Mouse (Mus musculus) neural tube, embryonic 13.5 days (tissue): ENCODE results near the gene Gm7168. TPM values are rescaled to one million over a fixed set of nuclear protein-coding genes. Genes with fewer than 3 reads are reported as not detected.
"Not testable (repeated sequence)": the region's sequence is repeated elsewhere in the genome, so short reads cannot be mapped to it uniquely, and the experiment has no call there.

Source experiments
- ATAC-seq: fragments of 200-750 bp; cut with Nextera tagmentation; 2 replicates; pipeline ENCODE4 v1.8.0; 2017; ENCODE audit warnings: low read depth, mild to moderate bottlenecking, moderate TSS enrichment, moderate library complexity
- H3K27ac ChIP-seq: fragments of 300-500 bp; sonication (generic); replicated peaks from 2 replicates; pipeline ENCODE4 v1.5.1; 2015; ENCODE audit warnings: moderate library complexity, mild to moderate bottlenecking, inconsistent platforms
- H3K27me3 ChIP-seq: fragments of 300-500 bp; sonication (generic); 2 replicates; pipeline ENCODE4 v1.6.1; 2015; ENCODE audit warnings: mild to moderate bottlenecking, inconsistent platforms
- H3K36me3 ChIP-seq: fragments of 300-500 bp; sonication (generic); 2 replicates; pipeline ENCODE4 v1.6.1; 2015; ENCODE audit warnings: mild to moderate bottlenecking, inconsistent platforms
- H3K4me1 ChIP-seq: fragments of 300-500 bp; sonication (generic); replicated peaks from 2 replicates; pipeline ENCODE4 v1.6.1; 2015; ENCODE audit warnings: inconsistent platforms
- H3K4me2 ChIP-seq: fragments of 300-500 bp; sonication (generic); 2 replicates; pipeline ENCODE4 v1.6.1; 2015; ENCODE audit warnings: inconsistent platforms, mild to moderate bottlenecking, moderate library complexity
- H3K4me3 ChIP-seq: fragments of 300-500 bp; sonication (generic); 2 replicates; pipeline ENCODE4 v1.5.1; 2015; ENCODE audit warnings: mild to moderate bottlenecking, inconsistent platforms
- H3K9ac ChIP-seq: fragments of 300-500 bp; sonication (generic); 2 replicates; pipeline ENCODE4 v1.6.1; 2015; ENCODE audit warnings: moderate library complexity, mild to moderate bottlenecking, inconsistent platforms
- H3K9me3 ChIP-seq: fragments of 300-500 bp; sonication (generic); 2 replicates; pipeline ENCODE4 v1.6.1; 2016; ENCODE audit warnings: inconsistent platforms
- WGBS: fragments of 180-500 bp; shearing (Covaris S2); methylation state at CpG from one replicate; pipeline ENCODE4 v1.1.7; 2015; 5-methylcytosine and 5-hydroxymethylcytosine counted together
- polyA plus RNA-seq: library from polyadenylated mRNA; unstranded; fragments of >200 nt; fragmentation: Nextera tagmentation; extraction: Ambion mirVana; gene quantifications from 2 replicates; pipeline ENCODE4 v1.2.1, GENCODE M21; 2015

Gene Gm7168
- polyA plus RNA-seq = not detected in 2 replicates

GRCm38 (mm10) chr17:13948073-13948472, at the start of gene Gm7168:
TSS of gene Gm7168 (plus strand) at chr17:13948373.
- H3K4me3 ChIP-seq, ATAC-seq, H3K36me3 ChIP-seq, H3K4me1 ChIP-seq, H3K4me2 ChIP-seq, H3K9ac ChIP-seq, H3K27ac ChIP-seq, H3K9me3 ChIP-seq, H3K27me3 ChIP-seq: not testable (repeated sequence)
- WGBS = 83% methylated on average over 1 of the region's 2 CpGs

- Histone ChIP-seq H3K9ac (no peak overlapping the region), H3K4me1 (no peaks in the 10 kb centered on the region), H3K4me2 (no peak overlapping the region), H3K27me3 (no peaks in the 10 kb centered on the region), H3K36me3 (peaks cover 68% of the 10 kb centered on the region), H3K4me3 (no peak overlapping the region), H3K9me3 (no peaks in the 10 kb centered on the region), H3K27ac (no peak overlapping the region)
- ATAC-seq = no peak
- 88% methylated on average over 17 of the region's 17 CpGs for WGBS
Observed at GRCm38 (mm10) chr17:13898838-13899237, 49.3 kb upstream of the Gm7168 start.

GRCm38 (mm10) chr17:13899241-13899640, 48.9 kb upstream of the Gm7168 start:
- no peak overlapping the region for H3K27ac ChIP-seq
- no peaks in the 10 kb centered on the region for H3K9me3 ChIP-seq
- WGBS = 96% methylated on average over 7 of the region's 7 CpGs
- H3K4me1 ChIP-seq = no peaks in the 10 kb centered on the region
- no peak overlapping the region for H3K4me2 ChIP-seq
- H3K9ac ChIP-seq = no peak overlapping the region
- H3K36me3 ChIP-seq = peaks cover 72% of the 10 kb centered on the region
- no peak overlapping the region for H3K4me3 ChIP-seq
- ATAC-seq = no peak
- no peaks in the 10 kb centered on the region for H3K27me3 ChIP-seq

GRCm38 (mm10) chr17:13903793-13904192, 44.4 kb upstream of the Gm7168 start:
- no peak overlapping the region for H3K4me3 ChIP-seq
- 84% methylated on average over 8 of the region's 8 CpGs for WGBS
- H3K4me1 ChIP-seq = no peaks in the 10 kb centered on the region
- H3K9me3 ChIP-seq = no peaks in the 10 kb centered on the region
- H3K9ac ChIP-seq = no peak overlapping the region
- H3K27me3 ChIP-seq = no peaks in the 10 kb centered on the region
- H3K4me2 ChIP-seq = no peak overlapping the region
- H3K36me3 ChIP-seq = peaks cover 74% of the 10 kb centered on the region
- no peak overlapping the region for H3K27ac ChIP-seq
- ATAC-seq = no peak

GRCm38 (mm10) chr17:13907082-13907481, 41.1 kb upstream of the Gm7168 start:
- Histone ChIP-seq H3K27ac (no peak overlapping the region), H3K4me2 (no peak overlapping the region), H3K4me3 (no peak overlapping the region), H3K9ac (no peak overlapping the region), H3K9me3 (no peaks in the 10 kb centered on the region), H3K27me3 (no peaks in the 10 kb centered on the region), H3K4me1 (no peaks in the 10 kb centered on the region), H3K36me3 (peaks cover 50% of the 10 kb centered on the region)
- WGBS = 96% methylated on average over 5 of the region's 5 CpGs
- peak; percentile 61; the same call in 1 of the 2 replicates for ATAC-seq

- WGBS = 93% methylated on average over 1 of the region's 1 CpGs
Observed at GRCm38 (mm10) chr17:13907681-13908080, 40.5 kb upstream of the Gm7168 start.

GRCm38 (mm10) chr17:13913951-13914350, 34.2 kb upstream of the Gm7168 start:
- H3K27me3 ChIP-seq = no peaks in the 10 kb centered on the region
- no peak overlapping the region for H3K4me3 ChIP-seq
- 70% methylated on average over 4 of the region's 4 CpGs for WGBS
- H3K4me1 ChIP-seq = no peaks in the 10 kb centered on the region
- no peak overlapping the region for H3K27ac ChIP-seq
- ATAC-seq = no peak
- H3K36me3 ChIP-seq = no peaks in the 10 kb centered on the region
- H3K4me2 ChIP-seq = no peak overlapping the region
- H3K9me3 ChIP-seq = no peaks in the 10 kb centered on the region
- no peak overlapping the region for H3K9ac ChIP-seq

More at GRCm38 (mm10) chr17:13907681-13908080, 40.5 kb upstream of the Gm7168 start:
- Histone ChIP-seq H3K4me3 (no peak overlapping the region), H3K27me3 (no peaks in the 10 kb centered on the region), H3K36me3 (peaks cover 46% of the 10 kb centered on the region), H3K4me1 (no peaks in the 10 kb centered on the region), H3K9me3 (no peaks in the 10 kb centered on the region), H3K27ac (no peak overlapping the region), H3K4me2 (no peak overlapping the region), H3K9ac (no peak overlapping the region)
- ATAC-seq = no peak

GRCm38 (mm10) chr17:13914531-13914930, 33.6 kb upstream of the Gm7168 start:
- Histone ChIP-seq H3K9ac (no peak overlapping the region), H3K4me1 (no peaks in the 10 kb centered on the region), H3K27me3 (no peaks in the 10 kb centered on the region), H3K9me3 (no peaks in the 10 kb centered on the region), H3K4me3 (no peak overlapping the region), H3K36me3 (no peaks in the 10 kb centered on the region), H3K27ac (no peak overlapping the region), H3K4me2 (no peak overlapping the region)
- no peak; the same call in 1 of the 2 replicates for ATAC-seq
- 82% methylated on average over 4 of the region's 4 CpGs for WGBS

GRCm38 (mm10) chr17:13920771-13921170, 27.4 kb upstream of the Gm7168 start:
- Histone ChIP-seq H3K9me3 (no peaks in the 10 kb centered on the region), H3K9ac (no peak overlapping the region), H3K27me3 (no peaks in the 10 kb centered on the region), H3K4me2 (no peak overlapping the region), H3K27ac (no peak overlapping the region), H3K4me3 (no peak overlapping the region), H3K36me3 (no peaks in the 10 kb centered on the region), H3K4me1 (no peaks in the 10 kb centered on the region)
- 79% methylated on average over 2 of the region's 2 CpGs for WGBS
- ATAC-seq = no peak

GRCm38 (mm10) chr17:13923418-13923817, 24.8 kb upstream of the Gm7168 start:
- Histone ChIP-seq H3K4me2 (no peak overlapping the region), H3K9me3 (no peaks in the 10 kb centered on the region), H3K27ac (no peak overlapping the region), H3K36me3 (no peaks in the 10 kb centered on the region), H3K4me1 (no peaks in the 10 kb centered on the region), H3K4me3 (no peak overlapping the region), H3K9ac (no peak overlapping the region), H3K27me3 (no peaks in the 10 kb centered on the region)
- 70% methylated on average over 2 of the region's 2 CpGs for WGBS
- ATAC-seq = no peak

- no peaks in the 10 kb centered on the region for H3K27me3 ChIP-seq
- no peaks in the 10 kb centered on the region for H3K9me3 ChIP-seq
- whole genome bisulfite sequencing = 92% methylated on average over 2 of the region's 2 CpGs
- H3K27ac ChIP-seq = no peak overlapping the region
- no peaks in the 10 kb centered on the region for H3K4me1 ChIP-seq
- no peak overlapping the region for H3K4me2 ChIP-seq
- no peak for ATAC-seq
- H3K4me3 ChIP-seq = no peak overlapping the region
- H3K9ac ChIP-seq = no peak overlapping the region
- no peaks in the 10 kb centered on the region for H3K36me3 ChIP-seq
Observed at GRCm38 (mm10) chr17:13924588-13924987, 23.6 kb upstream of the Gm7168 start.

GRCm38 (mm10) chr17:13925931-13926330, 22.2 kb upstream of the Gm7168 start:
- Histone ChIP-seq H3K4me3 (no peak overlapping the region), H3K9me3 (no peaks in the 10 kb centered on the region), H3K4me2 (no peak overlapping the region), H3K4me1 (no peaks in the 10 kb centered on the region), H3K9ac (no peak overlapping the region), H3K36me3 (no peaks in the 10 kb centered on the region), H3K27ac (no peak overlapping the region), H3K27me3 (no peaks in the 10 kb centered on the region)
- 72% methylated on average over 3 of the region's 3 CpGs for WGBS
- ATAC-seq = no peak

- Histone ChIP-seq H3K27ac (no peak overlapping the region), H3K4me2 (no peak overlapping the region), H3K4me1 (no peaks in the 10 kb centered on the region), H3K27me3 (no peaks in the 10 kb centered on the region), H3K9me3 (no peaks in the 10 kb centered on the region), H3K9ac (no peak overlapping the region), H3K4me3 (no peak overlapping the region), H3K36me3 (no peaks in the 10 kb centered on the region)
- ATAC-seq = no peak
- WGBS = 85% methylated on average over 9 of the region's 9 CpGs
Observed at GRCm38 (mm10) chr17:13930421-13930820, 17.8 kb upstream of the Gm7168 start.
